Mouse (Mus musculus) forebrain, embryonic 14.5 days (tissue): ENCODE results near the gene Anapc13. TPM values are rescaled to one million over a fixed set of nuclear protein-coding genes. Genes with fewer than 3 reads are reported as not detected.

ENCODE experiments used
- ATAC-seq: fragments of 200-750 bp; cut with Nextera tagmentation; 2 replicates; pipeline ENCODE4 v1.8.0; 2017; ENCODE audit warnings: mild to moderate bottlenecking, moderate library complexity
- DNase-seq: peaks from one replicate; pipeline ENCODE4 v3.0.0-alpha.2; 2015; ENCODE audit warnings: low spot score
- H3K27ac ChIP-seq: fragments of 300-500 bp; sonication (generic); 2 replicates; pipeline ENCODE4 v1.5.1; 2014; ENCODE audit warnings: low read depth, mild to moderate bottlenecking, control low read depth, low read length, moderate library complexity
- H3K27me3 ChIP-seq: fragments of 300-500 bp; sonication (generic); replicated peaks from 2 replicates; pipeline ENCODE4 v1.6.1; 2014; ENCODE audit warnings: low read length, control low read depth, mixed read lengths; ENCODE audit not compliant: control insufficient read depth, insufficient read depth
- H3K36me3 ChIP-seq: fragments of 300-500 bp; sonication (generic); 2 replicates; pipeline ENCODE4 v1.6.1; 2014; ENCODE audit warnings: low read length, control low read depth; ENCODE audit not compliant: control insufficient read depth, insufficient read depth
- H3K4me1 ChIP-seq: fragments of 300-500 bp; sonication (generic); 2 replicates; pipeline ENCODE4 v1.6.1; 2014; ENCODE audit warnings: antibody characterized with exemption, low read length, control low read depth; ENCODE audit not compliant: control insufficient read depth, insufficient read depth
- H3K4me2 ChIP-seq: fragments of 300-500 bp; sonication (generic); 2 replicates; pipeline ENCODE4 v1.6.1; 2014; ENCODE audit warnings: mild to moderate bottlenecking, control low read depth, low read length
- H3K4me3 ChIP-seq: fragments of 300-500 bp; sonication (generic); 2 replicates; pipeline ENCODE4 v1.5.1; 2014; ENCODE audit warnings: low read depth, low read length, control low read depth
- H3K9ac ChIP-seq: fragments of 300-500 bp; sonication (generic); 2 replicates; pipeline ENCODE4 v1.6.1; 2014; ENCODE audit warnings: mild to moderate bottlenecking, low read length, control low read depth, moderate library complexity
- H3K9me3 ChIP-seq: fragments of 300-500 bp; sonication (generic); replicated peaks from 2 replicates; pipeline ENCODE4 v1.6.1; 2016; ENCODE audit warnings: low read length, control low read depth, mixed read lengths; ENCODE audit not compliant: control insufficient read depth
- WGBS: fragments of 180-500 bp; shearing (Covaris S2); extraction: QIAGEN DNeasy Blood & Tissue Kit; methylation state at CpG from one replicate; pipeline ENCODE4 v1.1.7; 2014; 5-methylcytosine and 5-hydroxymethylcytosine counted together
- polyA plus RNA-seq: library from polyadenylated mRNA; unstranded; fragments of >200 nt; fragmentation: Nextera tagmentation; extraction: Ambion mirVana; gene quantifications from 2 replicates; pipeline ENCODE4 v1.2.1, GENCODE M21; 2014

The Anapc13 gene
- 156 and 194 TPM in 2 replicates for polyA plus RNA-seq

- H3K4me1 ChIP-seq = peaks cover 10% of the 10 kb centered on the region
- peak within 1 kb of the TSS; percentile 98 for H3K9ac ChIP-seq
- peak; percentile 96 for ATAC-seq
Observed at GRCm38 (mm10) chr9:102625983-102626838, at the start of gene Anapc13, which contains the start of gene Cep63. Gene Anapc13, plus strand, starts transcription at chr9:102626296. Gene Cep63, minus strand, starts transcription at chr9:102626534.

GRCm38 (mm10) chr9:102577480-102577879 lies 48.6 kb upstream of the Anapc13 start:
- 87% methylated on average over 5 of the region's 5 CpGs for WGBS
- H3K9me3 ChIP-seq = no peaks in the 10 kb centered on the region
- no peak overlapping the region for H3K27ac ChIP-seq
- DNase-seq (no peak), ATAC-seq (no peak)
- H3K27me3 ChIP-seq = no peaks in the 10 kb centered on the region
- no peak overlapping the region for H3K4me2 ChIP-seq
- peaks cover 4% of the 10 kb centered on the region; the same call in 1 of the 2 replicates for H3K4me1 ChIP-seq
- no peak overlapping the region for H3K4me3 ChIP-seq
- no peaks in the 10 kb centered on the region for H3K36me3 ChIP-seq
- H3K9ac ChIP-seq = no peak overlapping the region

More at GRCm38 (mm10) chr9:102625983-102626838, at the start of gene Anapc13, which contains the start of gene Cep63:
- no peaks in the 10 kb centered on the region for H3K9me3 ChIP-seq
- peak within 1 kb of the TSS; percentile 73 for H3K4me2 ChIP-seq
- H3K27ac ChIP-seq = peak within 1 kb of the TSS; percentile 97
- H3K27me3 ChIP-seq = no peaks in the 10 kb centered on the region
- under 1% methylated on average over 65 of the region's 84 CpGs for WGBS
- DNase-seq = peak; percentile 98
- H3K4me3 ChIP-seq = peak within 1 kb of the TSS; percentile 80
- peaks cover 5% of the 10 kb centered on the region; the same call in 1 of the 2 replicates for H3K36me3 ChIP-seq

- DNase-seq (no peak), ATAC-seq (no peak)
- Histone ChIP-seq H3K4me3 (no peak overlapping the region), H3K9ac (no peak overlapping the region), H3K4me1 (no peaks in the 10 kb centered on the region), H3K9me3 (no peaks in the 10 kb centered on the region), H3K27ac (no peak overlapping the region), H3K4me2 (no peak overlapping the region), H3K27me3 (no peaks in the 10 kb centered on the region), H3K36me3 (peaks cover 25% of the 10 kb centered on the region)
- 86% methylated on average over 12 of the region's 12 CpGs for WGBS
Observed at GRCm38 (mm10) chr9:102581921-102582469, 44.1 kb upstream of the Anapc13 start.

GRCm38 (mm10) chr9:102587347-102587746 lies 38.7 kb upstream of the Anapc13 start:
- DNase-seq = no peak
- H3K36me3 ChIP-seq = peaks cover 33% of the 10 kb centered on the region
- H3K4me1 ChIP-seq = no peaks in the 10 kb centered on the region
- no peaks in the 10 kb centered on the region for H3K9me3 ChIP-seq
- no peak overlapping the region for H3K4me3 ChIP-seq
- H3K27ac ChIP-seq = no peak overlapping the region
- WGBS = 86% methylated on average over 5 of the region's 5 CpGs
- H3K27me3 ChIP-seq = no peaks in the 10 kb centered on the region
- H3K4me2 ChIP-seq = no peak overlapping the region
- no peak overlapping the region for H3K9ac ChIP-seq
- ATAC-seq = no peak

GRCm38 (mm10) chr9:102594667-102595393 lies 31.3 kb upstream of the Anapc13 start:
- DNase-seq (no peak), ATAC-seq (no peak)
- Histone ChIP-seq H3K4me2 (no peak overlapping the region), H3K4me3 (no peak overlapping the region), H3K9ac (no peak overlapping the region), H3K36me3 (peaks cover 37% of the 10 kb centered on the region), H3K27ac (no peak overlapping the region), H3K4me1 (no peaks in the 10 kb centered on the region), H3K9me3 (no peaks in the 10 kb centered on the region), H3K27me3 (no peaks in the 10 kb centered on the region)
- WGBS = 41% methylated on average over 6 of the region's 6 CpGs

- Histone ChIP-seq H3K9ac (no peak overlapping the region), H3K27ac (no peak overlapping the region), H3K36me3 (peaks cover 37% of the 10 kb centered on the region), H3K27me3 (no peaks in the 10 kb centered on the region), H3K4me2 (no peak overlapping the region), H3K4me3 (no peak overlapping the region), H3K9me3 (no peaks in the 10 kb centered on the region), H3K4me1 (no peaks in the 10 kb centered on the region)
- 72% methylated on average over 8 of the region's 8 CpGs for WGBS
- ATAC-seq (no peak), DNase-seq (no peak)
Observed at GRCm38 (mm10) chr9:102595662-102596436, 30.2 kb upstream of the Anapc13 start.

- no peak overlapping the region for H3K4me2 ChIP-seq
- H3K36me3 ChIP-seq = peaks cover 35% of the 10 kb centered on the region
- no peak overlapping the region for H3K4me3 ChIP-seq
- H3K27ac ChIP-seq = no peak overlapping the region
- DNase-seq (no peak), ATAC-seq (no peak)
- no peaks in the 10 kb centered on the region for H3K9me3 ChIP-seq
- WGBS = 88% methylated on average over 2 of the region's 2 CpGs
- no peak overlapping the region for H3K9ac ChIP-seq
- no peaks in the 10 kb centered on the region for H3K4me1 ChIP-seq
- H3K27me3 ChIP-seq = no peaks in the 10 kb centered on the region
Observed at GRCm38 (mm10) chr9:102601187-102601586, 24.9 kb upstream of the Anapc13 start.

- Histone ChIP-seq H3K27ac (no peak overlapping the region), H3K9ac (no peak overlapping the region), H3K9me3 (no peaks in the 10 kb centered on the region), H3K27me3 (no peaks in the 10 kb centered on the region), H3K4me1 (no peaks in the 10 kb centered on the region), H3K36me3 (peaks cover 31% of the 10 kb centered on the region), H3K4me3 (no peak overlapping the region), H3K4me2 (no peak overlapping the region)
- ATAC-seq (no peak), DNase-seq (no peak)
- WGBS = 88% methylated on average over 2 of the region's 2 CpGs
Observed at GRCm38 (mm10) chr9:102601666-102602065, 24.4 kb upstream of the Anapc13 start.
